Mouse (Mus musculus) small intestine, adult 2 months (tissue): ENCODE measurements at regions not wholly inside any gene's neighbourhood (a gene's known extent, or its start where the extent isn't known, plus 50 kb on each side); places are given as distances from the start of the nearest gene placed in this dataset.

Experiments used
- H3K27ac ChIP-seq: fragments of 200-500 bp; 2 replicates; pipeline ENCODE4 v1.5.1; 2012; ENCODE audit warnings: low read depth, low read length, control low read depth, inconsistent platforms; ENCODE audit not compliant: insufficient read depth
- H3K27me3 ChIP-seq: fragments of 200-500 bp; 2 replicates; pipeline ENCODE4 v1.6.1; 2012; ENCODE audit warnings: mild to moderate bottlenecking, moderate library complexity, low read length, inconsistent platforms; ENCODE audit not compliant: control insufficient read depth, insufficient read depth
- H3K36me3 ChIP-seq: fragments of 200-500 bp; 2 replicates; pipeline ENCODE4 v1.6.1; 2012; ENCODE audit warnings: mild to moderate bottlenecking, low read length, control low read depth, inconsistent platforms; ENCODE audit not compliant: control insufficient read depth, insufficient read depth
- H3K4me1 ChIP-seq: fragments of 200-500 bp; 2 replicates; pipeline ENCODE4 v1.6.1; 2012; ENCODE audit warnings: low read length, inconsistent platforms, mixed read lengths; ENCODE audit not compliant: control insufficient read depth, insufficient read depth, insufficient read length
- H3K4me3 ChIP-seq: fragments of 200-500 bp; 2 replicates; pipeline ENCODE4 v1.5.1; 2012; ENCODE audit warnings: low read depth, mild to moderate bottlenecking, control low read depth, inconsistent platforms, low read length, moderate library complexity
- CTCF ChIP-seq: fragments of 200-500 bp; IDR thresholded peaks from 2 replicates; pipeline ENCODE4 v1.5.1; 2012; ENCODE audit warnings: low read depth, mild to moderate bottlenecking, control low read depth, inconsistent platforms, low read length, moderate library complexity, mixed read lengths; ENCODE audit not compliant: insufficient replicate concordance, insufficient read length; ENCODE audit errors: extremely low read depth
- POLR2A ChIP-seq: fragments of 200-500 bp; IDR thresholded peaks from 2 replicates; pipeline ENCODE4 v1.6.1; 2012; ENCODE audit warnings: low read depth, mild to moderate bottlenecking, control low read depth, inconsistent platforms, low read length, moderate library complexity
- WGBS: fragments of 180-500 bp; shearing (Covaris S2); methylation state at CpG from one replicate; pipeline ENCODE4 v1.1.7; 2018; 5-methylcytosine and 5-hydroxymethylcytosine counted together

- TF ChIP-seq CTCF, result no peak
- no peak for TF ChIP-seq POLR2A
- Histone ChIP-seq H3K4me1 (peaks cover 14% of the 10 kb centered on the region; the same call in 1 of the 2 replicates), H3K27me3 (no peaks in the 10 kb centered on the region), H3K4me3 (no peak overlapping the region), H3K36me3 (no peaks in the 10 kb centered on the region), H3K27ac (no peak overlapping the region)
- 89% methylated on average over 5 of the region's 5 CpGs for WGBS
Measured at GRCm38 (mm10) chr5:64498431-64498830, 304.8 kb upstream of the Klf3 start.

GRCm38 (mm10) chr5:64499131-64499530 lies 304.1 kb upstream of the Klf3 start:
- no peaks in the 10 kb centered on the region for H3K36me3 ChIP-seq

GRCm38 (mm10) chr5:64500413-64500812 lies 302.8 kb upstream of the Klf3 start:
- H3K4me1 ChIP-seq, result peaks cover 19% of the 10 kb centered on the region; the same call in 1 of the 2 replicates
- H3K36me3 ChIP-seq, result no peaks in the 10 kb centered on the region
- 22% methylated on average over 8 of the region's 8 CpGs for WGBS
- no peaks in the 10 kb centered on the region for H3K27me3 ChIP-seq
- TF ChIP-seq CTCF, result no peak
- no peak for TF ChIP-seq POLR2A
- peak overlapping the region; percentile 29; the same call in 1 of the 2 replicates for H3K27ac ChIP-seq
- H3K4me3 ChIP-seq, result no peak overlapping the region

More at GRCm38 (mm10) chr5:64499131-64499530, 304.1 kb upstream of the Klf3 start:
- no peaks in the 10 kb centered on the region for H3K27me3 ChIP-seq
- H3K4me3 ChIP-seq, result no peak overlapping the region
- H3K27ac ChIP-seq, result no peak overlapping the region
- no peak for TF ChIP-seq POLR2A
- no peak for TF ChIP-seq CTCF
- 93% methylated on average over 3 of the region's 3 CpGs for WGBS
- peaks cover 14% of the 10 kb centered on the region; the same call in 1 of the 2 replicates for H3K4me1 ChIP-seq

- WGBS, result 49% methylated on average over 4 of the region's 4 CpGs
- no peak overlapping the region for H3K4me3 ChIP-seq
- no peaks in the 10 kb centered on the region for H3K36me3 ChIP-seq
- TF ChIP-seq CTCF, result no peak
- TF ChIP-seq POLR2A, result no peak
- H3K27ac ChIP-seq, result peak overlapping the region; percentile 22; the same call in 1 of the 2 replicates
- H3K27me3 ChIP-seq, result no peaks in the 10 kb centered on the region
- H3K4me1 ChIP-seq, result peaks cover 19% of the 10 kb centered on the region; the same call in 1 of the 2 replicates
Measured at GRCm38 (mm10) chr5:64500866-64501265, 302.3 kb upstream of the Klf3 start.

GRCm38 (mm10) chr5:64501746-64502145 lies 301.4 kb upstream of the Klf3 start:
- Histone ChIP-seq H3K27me3 (no peaks in the 10 kb centered on the region), H3K36me3 (no peaks in the 10 kb centered on the region), H3K4me3 (no peak overlapping the region), H3K4me1 (peaks cover 23% of the 10 kb centered on the region), H3K27ac (no peak overlapping the region)
- 35% methylated on average over 5 of the region's 5 CpGs for WGBS
- TF ChIP-seq POLR2A (no peak), CTCF (no peak)

GRCm38 (mm10) chr5:64503514-64503913 lies 299.7 kb upstream of the Klf3 start:
- TF ChIP-seq CTCF, result no peak
- no peak for TF ChIP-seq POLR2A
- Histone ChIP-seq H3K4me1 (peaks cover 25% of the 10 kb centered on the region), H3K4me3 (no peak overlapping the region), H3K27ac (no peak overlapping the region), H3K36me3 (no peaks in the 10 kb centered on the region), H3K27me3 (no peaks in the 10 kb centered on the region)
- WGBS, result 43% methylated on average over 4 of the region's 4 CpGs

GRCm38 (mm10) chr5:64504507-64504906 lies 298.7 kb upstream of the Klf3 start:
- Histone ChIP-seq H3K27me3 (no peaks in the 10 kb centered on the region), H3K4me1 (peaks cover 28% of the 10 kb centered on the region), H3K36me3 (no peaks in the 10 kb centered on the region), H3K4me3 (no peak overlapping the region), H3K27ac (no peak overlapping the region)
- TF ChIP-seq CTCF (no peak), POLR2A (no peak)
- WGBS, result 74% methylated on average over 6 of the region's 6 CpGs
